14 mouse cellular contexts compared by ENCODE assay signal in genomic region chr14:77004740-77005139, GRCm38 (mm10). TPM values are rescaled to one million over a fixed set of nuclear protein-coding genes. Genes with fewer than 3 reads are reported as not detected.
DNase-seq lines count a peak whose midpoint lies in the region; ATAC-seq and TF ChIP-seq lines count a peak whose summit lies in the region.
"Had no signal": no experiment of that assay in that cellular context is flagged by ENCODE, and none has a peak within 500 bp of the region (broad histone marks: within the 10 kb centered on the region; RNA-seq: fewer than 3 reads in every experiment).

No protein-coding gene starts in this region.

- H3K36me3 ChIP-seq in kidney, adult 2 months (ENCODE audit: control insufficient read depth, insufficient read depth, low read length): no peaks in the 10 kb centered on the region
- no peaks in the 10 kb centered on the region for H3K36me3 ChIP-seq in neural tube, embryonic 11.5 days (ENCODE audit: control insufficient read depth, insufficient read depth, low read length)
- no peaks in the 10 kb centered on the region for H3K36me3 ChIP-seq in lung, postnatal 0 days (ENCODE audit: insufficient read depth, low read length)
- H3K36me3 ChIP-seq: G1E had no signal

- H3K9me3 ChIP-seq in neural tube, embryonic 11.5 days (ENCODE audit: control insufficient read depth, low read length): no peaks in the 10 kb centered on the region
- H3K9me3 ChIP-seq in lung, postnatal 0 days (ENCODE audit: low read length): no peaks in the 10 kb centered on the region

- TF ChIP-seq EP300 in lung, postnatal 0 days (IDR thresholded peaks at IDR 0.05): no peak

- TF ChIP-seq CTCF in kidney, adult 2 months (conservative IDR thresholded peaks at IDR 0.05; ENCODE audit: insufficient read depth, insufficient read length, low read depth, low read length): no peak
- no peak for TF ChIP-seq CTCF in lung, postnatal 0 days (IDR thresholded peaks at IDR 0.05)
- no peak for TF ChIP-seq CTCF in left cerebral cortex, adult 2 months (IDR thresholded peaks at IDR 0.05)

- no peaks in the 10 kb centered on the region for H3K27me3 ChIP-seq in kidney, adult 2 months (replicated peaks; ENCODE audit: control insufficient read depth, insufficient read depth, low read length)
- no peaks in the 10 kb centered on the region for H3K27me3 ChIP-seq in neural tube, embryonic 11.5 days (ENCODE audit: control insufficient read depth, insufficient read depth, low read length)
- H3K27me3 ChIP-seq in lung, postnatal 0 days (replicated peaks; ENCODE audit: insufficient read depth, low read length): no peaks in the 10 kb centered on the region

- no peak for ATAC-seq in neural tube, embryonic 11.5 days (ENCODE audit: insufficient read depth, low FRiP score, low TSS enrichment)
- peak; percentile 62 for ATAC-seq in lung, postnatal 0 days
- ATAC-seq: forebrain, postnatal 0 days had no signal

- no peak overlapping the region for H3K9ac ChIP-seq in neural tube, embryonic 11.5 days (ENCODE audit: low read length)
- H3K9ac ChIP-seq in lung, postnatal 0 days (replicated peaks; ENCODE audit: low read depth): no peak overlapping the region
- H3K9ac ChIP-seq: forebrain, postnatal 0 days had no signal

- H3K4me3 ChIP-seq in kidney, adult 2 months (ENCODE audit: insufficient read depth, low read depth, low read length): no peak overlapping the region
- no peak overlapping the region for H3K4me3 ChIP-seq in neural tube, embryonic 11.5 days (ENCODE audit: low read depth, low read length)
- no peak overlapping the region for H3K4me3 ChIP-seq in lung, postnatal 0 days (ENCODE audit: low read depth, low read length)
- H3K4me3 ChIP-seq in left cerebral cortex, adult 2 months: no peak overlapping the region
- H3K4me3 ChIP-seq: layer of hippocampus, adult 2 months had no signal

- peaks cover 3% of the 10 kb centered on the region; the same call in 1 of the 2 replicates for H3K4me1 ChIP-seq in kidney, adult 2 months (ENCODE audit: control insufficient read depth, insufficient read depth, low read length)
- peaks cover 7% of the 10 kb centered on the region for H3K4me1 ChIP-seq in neural tube, embryonic 11.5 days (ENCODE audit: control insufficient read depth, insufficient read depth, low read length)
- no peaks in the 10 kb centered on the region for H3K4me1 ChIP-seq in lung, postnatal 0 days (ENCODE audit: insufficient read depth, low read depth, low read length)

- intact Hi-C loops in left cerebral cortex, adult 2 months (cut with DNase I): loop anchor here (5.0 to 10.0 kb wide), 5 partner anchors 107 to 850 kb away; no protein-coding TSS in a partner anchor

- no peak overlapping the region for H3K27ac ChIP-seq in kidney, adult 2 months (ENCODE audit: insufficient read depth, low read depth, low read length)
- no peak overlapping the region for H3K27ac ChIP-seq in neural tube, embryonic 11.5 days (ENCODE audit: low read depth, low read length)
- H3K27ac ChIP-seq in lung, postnatal 0 days (ENCODE audit: low read length): no peak overlapping the region
- no peak overlapping the region for H3K27ac ChIP-seq in left cerebral cortex, adult 2 months
- H3K27ac ChIP-seq: layer of hippocampus, adult 2 months had no signal

- peak; percentile 4 for DNase-seq in kidney, adult 2 months
- no peak for DNase-seq in kidney, adult 11 months
- DNase-seq in neural tube, embryonic 11.5 days (ENCODE audit: low spot score): peak; percentile 21
- no peak for DNase-seq in neural tube, embryonic 10.5 days (ENCODE audit: extremely low spot score, low spot score)
- peak; percentile 67 for DNase-seq in lung, postnatal 0 days (ENCODE audit: low spot score)
- DNase-seq in yolk sac, embryonic 10.5 days (ENCODE audit: low spot score): peak; percentile 58
- no peak for DNase-seq in left cerebral cortex, adult 2 months (ENCODE audit: extremely low spot score in 1 of 2, low spot score in 2 of 2)
- no peak for DNase-seq in thymus, postnatal 0 days (ENCODE audit: low spot score)
- DNase-seq: cerebellum, adult 9-10 months; forebrain, postnatal 0 days; heart, adult 11 months; thymus, adult 2 months had no signal

- 43% methylated on average over 8 of the region's 8 CpGs for WGBS in kidney, adult 2 months
- 45% methylated on average over 8 of the region's 8 CpGs for WGBS in neural tube, embryonic 11.5 days
- 42% methylated on average over 8 of the region's 8 CpGs for WGBS in lung, postnatal 0 days

- TF ChIP-seq POLR2A in kidney, adult 2 months (IDR thresholded peaks at IDR 0.05; ENCODE audit: low read depth, low read length): no peak

- H3K4me2 ChIP-seq in neural tube, embryonic 11.5 days (ENCODE audit: low read depth): no peak overlapping the region
- H3K4me2 ChIP-seq in lung, postnatal 0 days (replicated peaks; ENCODE audit: low read depth, low read length): no peak overlapping the region

RNA-seq across cellular contexts. Expression of gene Ccdc122, which starts 31.8 kb away (rescaled TPM):
- polyA plus RNA-seq in kidney, adult 2 months (2012; rRNA removed): 0.48 and 0.49 TPM in 2 replicates
- polyA plus RNA-seq in neural tube, embryonic 11.5 days (2014; fragmentation: Nextera tagmentation; extraction: Ambion mirVana): 0.92 and 1.6 TPM in 2 replicates
- polyA plus RNA-seq in lung, postnatal 0 days (2015; fragmentation: Nextera tagmentation; extraction: Ambion mirVana): 6.2 and 8.2 TPM in 2 replicates
- total RNA-seq in left cerebral cortex, adult 2 months (2021): 1 to 10 TPM; 1.2 to 1.3 TPM
- polyA plus RNA-seq in thymus, postnatal 0 days (2015; fragmentation: Nextera tagmentation; extraction: Ambion mirVana): 4.9 and 5.1 TPM in 2 replicates
- total RNA-seq: G1E had no signal
- polyA plus RNA-seq: G1E had no signal

RNA-seq across cellular contexts. Expression of gene Lacc1, which starts 32.0 kb away (rescaled TPM):
- polyA plus RNA-seq in kidney, adult 2 months (2012; rRNA removed): 2.5 and 3.0 TPM in 2 replicates
- polyA plus RNA-seq in neural tube, embryonic 11.5 days (2014; fragmentation: Nextera tagmentation; extraction: Ambion mirVana): 3.4 and 4.2 TPM in 2 replicates
- polyA plus RNA-seq in lung, postnatal 0 days (2015; fragmentation: Nextera tagmentation; extraction: Ambion mirVana): 5.0 and 6.5 TPM in 2 replicates
- 1 to 10 TPM; 4.4 to 4.6 TPM for total RNA-seq in left cerebral cortex, adult 2 months (2021)
- polyA plus RNA-seq in thymus, postnatal 0 days (2015; fragmentation: Nextera tagmentation; extraction: Ambion mirVana): 16.2 and 17.1 TPM in 2 replicates
- total RNA-seq: G1E had no signal
- polyA plus RNA-seq: G1E had no signal

Comparison
In these comparisons a context has a peak if more than half of its experiments do, and no peak if none do; other contexts are left out.
1. DNase-seq: peak in kidney, adult 2 months (single experiment), neural tube, embryonic 11.5 days (single experiment), lung, postnatal 0 days (single experiment) and yolk sac, embryonic 10.5 days (single experiment); none in kidney, adult 11 months (single experiment), neural tube, embryonic 10.5 days (single experiment), left cerebral cortex, adult 2 months (0 of 2) and thymus, postnatal 0 days (single experiment).